Mouse (Mus musculus): Measurements from ENCODE around the gene 1700056E22Rik. TPM values are rescaled to one million over a fixed set of nuclear protein-coding genes. Genes with fewer than 3 reads are reported as not detected.

Gene 1700056E22Rik
- polyA plus RNA-seq, 1 experiment from 2014 or later: 1.4 TPM

DNA sequence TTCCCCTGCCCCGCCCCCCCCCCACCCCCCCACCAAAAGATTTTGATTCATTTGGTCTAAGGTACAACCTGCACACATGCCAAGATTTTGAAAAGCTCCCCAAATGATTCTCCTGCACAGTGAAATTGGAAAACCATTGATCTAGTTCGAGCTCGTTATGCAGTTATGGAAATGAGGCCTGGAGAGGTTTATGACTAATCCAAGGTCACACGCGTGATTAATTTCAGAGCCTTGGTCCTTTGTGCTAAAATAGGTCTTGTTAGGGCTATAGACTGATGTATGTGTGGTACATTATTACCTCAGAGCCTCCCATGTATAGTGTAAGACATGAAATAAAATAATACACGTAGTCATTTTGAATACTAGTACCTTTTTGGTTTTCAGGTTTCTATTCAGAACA is 9.3 kb upstream of the 1700056E22Rik start:
- Histone ChIP-seq H3K4me1 (ENCODE audit: control insufficient read depth, insufficient read depth, low read length) (no peaks in the 10 kb centered on the region), H3K9me3 (ENCODE audit: control insufficient read depth, low read length) (no peaks in the 10 kb centered on the region), H3K27ac (replicated peaks; ENCODE audit: low read depth, low read length) (no peak overlapping the region), H3K36me3 (ENCODE audit: control insufficient read depth, insufficient read depth, low read length) (no peaks in the 10 kb centered on the region), H3K4me2 (ENCODE audit: low read length) (no peak overlapping the region), H3K9ac (replicated peaks; ENCODE audit: low read length) (no peak overlapping the region), H3K27me3 (ENCODE audit: control insufficient read depth, insufficient read depth, low read length) (no peaks in the 10 kb centered on the region), H3K4me3 (replicated peaks; ENCODE audit: low read depth, low read length) (no peak overlapping the region)
- DNase-seq (no peak), ATAC-seq (ENCODE audit: low FRiP score, low TSS enrichment) (no peak)
- whole genome bisulfite sequencing: 91% methylated on average over 5 of the region's 6 CpGs

DNA sequence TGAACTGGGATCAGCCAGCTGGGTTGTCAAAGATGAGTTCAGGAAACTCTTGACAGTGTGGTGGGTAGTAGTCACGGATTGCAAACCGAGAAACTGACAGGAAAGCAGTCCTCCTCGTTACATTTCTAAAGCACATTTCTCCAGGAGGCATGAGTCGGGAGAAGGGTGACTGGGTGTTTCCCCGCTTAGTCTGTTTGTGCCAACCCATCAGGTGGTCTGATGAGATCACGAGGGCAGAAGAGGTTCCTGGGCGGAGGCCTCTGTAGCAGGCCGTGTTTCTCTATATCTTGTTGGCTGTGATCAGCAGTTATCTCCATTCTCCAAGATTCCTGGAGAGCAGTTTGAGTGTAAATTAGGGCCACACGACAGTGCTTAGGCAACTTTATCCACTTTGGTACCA is 8.6 kb upstream of the 1700056E22Rik start:
- 79% methylated on average over 9 of the region's 9 CpGs for WGBS

DNA sequence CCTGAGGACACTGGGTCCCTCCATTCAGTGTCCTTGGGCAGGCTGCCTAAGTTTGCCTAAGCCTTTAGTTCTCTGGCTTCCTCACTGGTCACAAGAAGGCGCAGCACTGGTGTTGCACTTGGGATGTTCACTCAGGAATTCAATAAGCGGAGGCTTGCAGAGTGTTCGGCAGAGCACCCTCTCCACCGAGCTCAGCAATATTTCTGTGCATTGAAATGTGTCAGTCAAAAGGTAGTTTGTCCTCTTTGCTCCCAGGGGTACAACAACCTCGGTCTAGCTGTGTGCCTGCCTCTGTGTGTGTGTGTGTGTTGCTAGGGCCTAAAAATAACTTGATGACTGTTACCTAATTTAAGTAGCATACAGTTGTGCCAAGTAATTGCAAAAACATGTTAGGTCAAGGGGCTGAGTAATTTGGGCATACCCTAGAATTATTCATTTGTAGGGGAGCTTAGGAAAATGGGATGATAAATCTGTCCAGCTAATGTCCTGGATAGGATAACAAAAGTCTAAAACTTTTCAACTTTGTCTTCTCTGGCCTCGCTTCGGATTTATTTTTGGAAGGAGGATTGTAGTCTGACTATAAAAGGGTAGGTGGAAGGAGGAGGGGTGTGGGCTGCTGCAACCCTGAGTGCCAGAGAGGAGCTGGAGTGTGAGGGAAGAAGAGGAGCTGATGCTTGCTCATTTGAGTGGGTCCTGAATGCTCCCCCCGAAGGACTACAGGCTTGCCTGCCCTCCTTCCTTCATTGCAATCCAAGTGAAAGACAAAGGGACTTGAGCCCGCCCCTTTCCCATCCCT is 7.9 kb upstream of the 1700056E22Rik start:
- H3K4me2 ChIP-seq (ENCODE audit: low read length): no peak overlapping the region
- no peak overlapping the region for H3K27ac ChIP-seq (replicated peaks; ENCODE audit: low read depth, low read length)
- WGBS: 72% methylated on average over 9 of the region's 9 CpGs
- H3K9ac ChIP-seq (replicated peaks; ENCODE audit: low read length): no peak overlapping the region
- no peaks in the 10 kb centered on the region for H3K36me3 ChIP-seq (ENCODE audit: control insufficient read depth, insufficient read depth, low read length)
- DNase-seq (peak; percentile 25), ATAC-seq (ENCODE audit: low FRiP score, low TSS enrichment) (no peak)
- no peaks in the 10 kb centered on the region for H3K4me1 ChIP-seq (ENCODE audit: control insufficient read depth, insufficient read depth, low read length)
- no peaks in the 10 kb centered on the region for H3K9me3 ChIP-seq (ENCODE audit: control insufficient read depth, low read length)
- H3K4me3 ChIP-seq (replicated peaks; ENCODE audit: low read depth, low read length): no peak overlapping the region
- no peaks in the 10 kb centered on the region for H3K27me3 ChIP-seq (ENCODE audit: control insufficient read depth, insufficient read depth, low read length)

More for the DNA sequence above, 8.6 kb upstream of the 1700056E22Rik start:
- Histone ChIP-seq H3K27me3 (ENCODE audit: control insufficient read depth, insufficient read depth, low read length) (no peaks in the 10 kb centered on the region), H3K4me2 (ENCODE audit: low read length) (no peak overlapping the region), H3K9me3 (ENCODE audit: control insufficient read depth, low read length) (no peaks in the 10 kb centered on the region), H3K36me3 (ENCODE audit: control insufficient read depth, insufficient read depth, low read length) (no peaks in the 10 kb centered on the region), H3K4me1 (ENCODE audit: control insufficient read depth, insufficient read depth, low read length) (no peaks in the 10 kb centered on the region), H3K4me3 (replicated peaks; ENCODE audit: low read depth, low read length) (no peak overlapping the region), H3K27ac (replicated peaks; ENCODE audit: low read depth, low read length) (no peak overlapping the region), H3K9ac (replicated peaks; ENCODE audit: low read length) (no peak overlapping the region)
- DNase-seq: no peak
- ATAC-seq (ENCODE audit: low FRiP score, low TSS enrichment): no peak

DNA sequence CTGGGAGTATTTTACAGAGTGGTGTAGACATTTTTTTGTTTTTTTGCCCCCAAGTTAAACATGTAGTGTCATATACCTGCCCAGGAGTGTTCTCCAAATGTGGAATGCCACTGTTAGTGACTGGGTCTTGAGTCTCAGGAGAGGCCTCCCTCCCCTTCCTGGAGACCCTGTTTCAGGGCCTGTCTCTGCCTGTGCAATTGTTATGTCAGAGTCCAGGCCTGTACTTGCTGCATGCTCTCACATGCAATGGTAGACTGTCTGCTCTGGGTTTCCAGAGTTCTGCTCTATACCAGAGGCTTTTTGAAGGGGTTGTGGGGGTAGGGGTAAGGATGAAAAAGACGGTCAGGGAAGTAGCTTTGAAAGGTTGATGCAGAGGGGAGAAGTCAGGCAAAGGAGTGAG is 6.8 kb upstream of the 1700056E22Rik start:
- DNase-seq (no peak), ATAC-seq (ENCODE audit: low FRiP score, low TSS enrichment) (no peak)
- Histone ChIP-seq H3K9ac (replicated peaks; ENCODE audit: low read length) (no peak overlapping the region), H3K9me3 (ENCODE audit: control insufficient read depth, low read length) (no peaks in the 10 kb centered on the region), H3K27ac (replicated peaks; ENCODE audit: low read depth, low read length) (no peak overlapping the region), H3K27me3 (ENCODE audit: control insufficient read depth, insufficient read depth, low read length) (no peaks in the 10 kb centered on the region), H3K36me3 (ENCODE audit: control insufficient read depth, insufficient read depth, low read length) (no peaks in the 10 kb centered on the region), H3K4me2 (ENCODE audit: low read length) (no peak overlapping the region), H3K4me1 (ENCODE audit: control insufficient read depth, insufficient read depth, low read length) (0 out of 2 replicates have a peak, but pooled peaks cover 5% of the 10 kb centered on the region), H3K4me3 (replicated peaks; ENCODE audit: low read depth, low read length) (no peak overlapping the region)
- WGBS: 89% methylated on average over 1 of the region's 1 CpGs

DNA sequence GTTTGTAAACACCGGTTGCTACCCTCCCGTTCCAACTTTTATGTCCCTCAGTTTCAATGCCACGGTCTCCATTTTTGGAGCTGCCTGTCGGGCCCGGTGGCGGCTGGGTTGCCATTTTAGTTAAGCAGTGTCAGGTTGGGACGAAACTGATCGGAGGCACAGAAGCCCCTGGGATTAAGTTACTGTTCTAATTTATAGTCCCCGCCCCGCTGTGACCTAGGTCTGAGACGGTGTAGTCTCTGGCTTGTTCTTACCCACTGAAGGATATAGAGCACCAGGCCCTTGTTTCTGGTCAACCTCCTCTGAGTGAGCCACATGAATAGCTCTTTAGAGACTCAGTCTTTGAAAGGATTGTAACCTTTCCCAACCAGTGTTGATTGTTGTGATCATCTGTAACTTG is 6.1 kb upstream of the 1700056E22Rik start:
- no peak for DNase-seq
- no peak for ATAC-seq (ENCODE audit: low FRiP score, low TSS enrichment)
- Histone ChIP-seq H3K9me3 (ENCODE audit: control insufficient read depth, low read length) (no peaks in the 10 kb centered on the region), H3K9ac (replicated peaks; ENCODE audit: low read length) (no peak overlapping the region), H3K4me2 (ENCODE audit: low read length) (no peak overlapping the region), H3K4me3 (replicated peaks; ENCODE audit: low read depth, low read length) (no peak overlapping the region), H3K27me3 (ENCODE audit: control insufficient read depth, insufficient read depth, low read length) (no peaks in the 10 kb centered on the region), H3K36me3 (ENCODE audit: control insufficient read depth, insufficient read depth, low read length) (no peaks in the 10 kb centered on the region), H3K27ac (replicated peaks; ENCODE audit: low read depth, low read length) (no peak overlapping the region), H3K4me1 (ENCODE audit: control insufficient read depth, insufficient read depth, low read length) (peaks cover 10% of the 10 kb centered on the region; the same call in 1 of the 2 replicates)
- WGBS: 80% methylated on average over 11 of the region's 11 CpGs

DNA sequence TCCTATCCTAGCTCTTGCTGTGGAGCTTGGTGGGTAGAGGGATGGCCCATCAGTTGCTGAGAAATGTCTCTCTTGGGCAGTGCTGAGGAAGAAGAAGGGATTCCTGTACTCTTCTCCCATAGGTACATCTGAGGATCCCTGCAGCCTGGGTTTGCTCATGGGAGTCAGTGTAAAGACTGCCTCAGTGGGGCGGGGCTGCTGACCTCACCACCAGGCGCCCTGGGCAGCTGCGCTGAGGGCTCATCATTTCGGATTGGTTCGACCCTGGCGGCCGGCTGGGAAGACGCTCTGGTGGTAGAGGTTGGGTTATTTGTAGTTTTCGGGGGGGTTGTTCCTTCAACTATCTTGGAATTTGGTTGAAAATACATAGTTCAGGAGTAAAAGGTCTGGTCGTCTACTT is 5.2 kb upstream of the 1700056E22Rik start:
- ATAC-seq (ENCODE audit: low FRiP score, low TSS enrichment) (no peak), DNase-seq (no peak)
- Histone ChIP-seq H3K9me3 (ENCODE audit: control insufficient read depth, low read length) (no peaks in the 10 kb centered on the region), H3K4me1 (ENCODE audit: control insufficient read depth, insufficient read depth, low read length) (peaks cover 10% of the 10 kb centered on the region; the same call in 1 of the 2 replicates), H3K9ac (replicated peaks; ENCODE audit: low read length) (no peak overlapping the region), H3K27me3 (ENCODE audit: control insufficient read depth, insufficient read depth, low read length) (no peaks in the 10 kb centered on the region), H3K4me3 (replicated peaks; ENCODE audit: low read depth, low read length) (no peak overlapping the region), H3K4me2 (ENCODE audit: low read length) (no peak overlapping the region), H3K27ac (replicated peaks; ENCODE audit: low read depth, low read length) (no peak overlapping the region), H3K36me3 (ENCODE audit: control insufficient read depth, insufficient read depth, low read length) (no peaks in the 10 kb centered on the region)
- 93% methylated on average over 10 of the region's 10 CpGs for WGBS

DNA sequence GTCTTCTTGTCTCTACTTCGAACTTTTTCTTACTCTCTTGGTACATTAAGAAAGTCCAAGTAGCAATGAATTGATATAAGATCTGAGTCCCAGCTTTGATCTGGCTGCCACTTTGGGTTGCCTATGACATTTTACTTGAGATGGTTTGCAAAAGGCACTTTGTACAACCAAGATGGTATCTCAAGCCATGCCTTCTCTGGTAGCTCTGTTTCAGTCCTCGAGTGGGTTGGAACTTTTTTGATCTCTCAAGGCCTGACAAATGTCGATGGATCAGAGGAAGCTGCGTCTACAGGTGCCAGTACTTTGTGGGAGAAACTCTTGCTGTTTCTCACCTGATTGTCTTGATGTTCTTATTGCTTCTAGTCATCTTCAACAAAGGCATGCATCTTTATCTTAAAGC is 3.7 kb upstream of the 1700056E22Rik start:
- Histone ChIP-seq H3K4me2 (ENCODE audit: low read length) (no peak overlapping the region), H3K9me3 (ENCODE audit: control insufficient read depth, low read length) (no peaks in the 10 kb centered on the region), H3K4me3 (replicated peaks; ENCODE audit: low read depth, low read length) (no peak overlapping the region), H3K4me1 (ENCODE audit: control insufficient read depth, insufficient read depth, low read length) (peaks cover 11% of the 10 kb centered on the region; the same call in 1 of the 2 replicates), H3K27ac (replicated peaks; ENCODE audit: low read depth, low read length) (no peak overlapping the region), H3K9ac (replicated peaks; ENCODE audit: low read length) (no peak overlapping the region), H3K36me3 (ENCODE audit: control insufficient read depth, insufficient read depth, low read length) (no peaks in the 10 kb centered on the region), H3K27me3 (ENCODE audit: control insufficient read depth, insufficient read depth, low read length) (no peaks in the 10 kb centered on the region)
- ATAC-seq (ENCODE audit: low FRiP score, low TSS enrichment) (no peak), DNase-seq (no peak)
- 94% methylated on average over 4 of the region's 4 CpGs for WGBS

DNA sequence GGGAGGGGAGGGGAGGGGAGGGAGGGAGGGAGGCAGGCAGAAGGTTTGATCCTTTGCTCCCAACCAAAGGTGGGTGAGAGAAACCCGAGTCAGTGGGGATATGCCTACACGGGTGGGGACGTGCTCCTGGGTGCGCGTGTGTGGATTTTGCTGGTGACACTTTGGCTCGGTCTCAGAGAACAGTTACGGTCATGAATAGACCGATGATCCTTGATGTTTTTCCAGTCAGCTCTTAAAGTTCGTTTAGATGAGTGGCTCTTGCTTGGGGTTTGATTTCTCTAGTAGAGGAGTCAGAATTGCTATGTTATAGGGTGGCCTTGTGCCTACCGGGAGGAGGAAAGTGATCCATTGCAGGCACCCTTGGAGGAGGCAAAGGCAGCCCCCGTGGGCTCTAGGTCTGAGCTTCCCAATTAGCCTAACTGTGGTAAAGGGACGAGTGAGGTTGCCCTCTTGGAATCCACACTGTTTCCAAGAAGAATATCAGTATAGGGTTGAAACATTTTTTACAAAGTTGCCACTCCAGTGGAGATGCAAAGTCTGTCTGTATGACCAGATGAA is 1.3 kb upstream of the 1700056E22Rik start:
- 3% methylated on average over 12 of the region's 12 CpGs for WGBS
- H3K9me3 ChIP-seq (ENCODE audit: control insufficient read depth, low read length): no peaks in the 10 kb centered on the region
- no peaks in the 10 kb centered on the region for H3K36me3 ChIP-seq (ENCODE audit: control insufficient read depth, insufficient read depth, low read length)
- ATAC-seq (ENCODE audit: low FRiP score, low TSS enrichment) (no peak), DNase-seq (peak; percentile 33)
- peak overlapping the region; percentile 64 for H3K4me3 ChIP-seq (replicated peaks; ENCODE audit: low read depth, low read length)
- no peak overlapping the region for H3K27ac ChIP-seq (replicated peaks; ENCODE audit: low read depth, low read length)
- peak overlapping the region; percentile 37; the same call in 1 of the 2 replicates for H3K9ac ChIP-seq (replicated peaks; ENCODE audit: low read length)
- H3K4me2 ChIP-seq (ENCODE audit: low read length): peak overlapping the region; percentile 83
- no peaks in the 10 kb centered on the region for H3K27me3 ChIP-seq (ENCODE audit: control insufficient read depth, insufficient read depth, low read length)
- peaks cover 16% of the 10 kb centered on the region; the same call in 1 of the 2 replicates for H3K4me1 ChIP-seq (ENCODE audit: control insufficient read depth, insufficient read depth, low read length)
